Mouse (Mus musculus): ENCODE measurements around the gene Rtl6.
A peak's percentile ranks its signal among the peaks of the same experiment; 100 is the strongest.

The Rtl6 gene

DNA sequence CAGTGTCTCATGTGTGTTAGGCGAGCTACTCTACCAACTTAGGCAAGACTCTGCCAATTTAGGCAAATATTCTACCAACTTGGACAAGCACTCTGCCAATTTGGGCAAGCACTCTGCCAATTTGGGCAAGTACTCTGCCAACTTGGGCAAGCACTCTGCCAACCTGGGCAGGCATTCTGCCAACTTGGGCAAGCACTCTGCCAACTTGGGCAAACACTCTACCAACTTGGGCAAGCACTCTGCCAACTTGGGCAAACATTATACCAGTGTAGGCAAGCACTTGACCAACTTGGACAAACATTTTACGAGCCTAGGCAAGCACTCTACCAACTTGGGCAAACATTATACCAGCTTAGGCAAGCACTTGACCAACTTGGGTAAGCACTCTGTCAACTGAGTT is 3.9 kb upstream of the Rtl6 start:
- Histone ChIP-seq H3K27me3 (ENCODE audit: control insufficient read depth, insufficient read depth, low read length, poor library complexity, severe bottlenecking) (no peaks in the 10 kb centered on the region), H3K36me3 (ENCODE audit: control insufficient read depth, insufficient read depth, low read length, poor library complexity, severe bottlenecking) (no peaks in the 10 kb centered on the region)
- DNase-seq (ENCODE audit: low read depth, low spot score) = no peak

DNA sequence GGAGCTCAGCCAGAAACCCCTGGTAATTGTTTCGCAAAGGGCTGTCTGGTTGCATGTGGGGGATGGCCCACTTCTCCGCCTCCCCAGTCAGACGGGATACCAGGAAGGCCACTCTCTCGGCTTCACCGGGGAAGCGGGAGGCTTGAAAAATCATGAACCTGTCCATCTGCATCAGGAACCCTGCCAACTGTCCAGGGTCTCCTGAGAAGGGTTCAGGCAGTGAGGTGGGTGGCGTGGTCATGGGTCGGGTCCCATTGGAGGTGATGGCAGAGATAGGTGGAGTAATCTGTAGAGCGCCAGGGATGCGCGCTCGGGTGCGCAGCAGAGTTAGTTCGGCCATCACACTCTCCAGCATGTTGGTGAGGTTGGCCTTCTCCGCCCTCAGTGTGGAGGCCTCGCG is 949 bp downstream of the Rtl6 start:
- Histone ChIP-seq H3K27me3 (ENCODE audit: control insufficient read depth, insufficient read depth, low read length, poor library complexity, severe bottlenecking) (no peaks in the 10 kb centered on the region), H3K36me3 (ENCODE audit: control insufficient read depth, insufficient read depth, low read length, poor library complexity, severe bottlenecking) (no peaks in the 10 kb centered on the region)
- no peak for DNase-seq (ENCODE audit: low read depth, low spot score)

DNA sequence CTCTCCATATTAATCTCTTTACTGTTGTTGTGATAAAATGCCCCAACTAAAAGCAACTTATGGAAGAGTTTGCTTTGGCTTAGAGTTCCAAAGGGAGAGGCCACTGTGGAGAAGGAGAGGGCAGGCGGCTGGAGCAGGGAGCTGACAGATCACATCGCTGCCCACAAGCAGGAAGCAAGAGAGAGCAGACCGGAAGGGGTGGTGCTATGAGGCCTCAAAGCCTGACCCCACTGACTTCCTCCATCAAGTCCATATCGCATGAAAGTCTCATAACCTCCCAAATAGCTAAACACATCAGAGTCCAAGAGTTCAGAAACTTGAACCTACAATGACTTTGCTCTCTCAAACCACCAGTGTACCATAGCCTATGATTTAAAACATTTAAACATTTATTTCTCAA is 6.6 kb downstream of the Rtl6 start:
- Histone ChIP-seq H3K27me3 (ENCODE audit: control insufficient read depth, insufficient read depth, low read length, poor library complexity, severe bottlenecking) (no peaks in the 10 kb centered on the region), H3K36me3 (ENCODE audit: control insufficient read depth, insufficient read depth, low read length, poor library complexity, severe bottlenecking) (no peaks in the 10 kb centered on the region)
- DNase-seq (ENCODE audit: low read depth, low spot score) = peak; percentile 43

DNA sequence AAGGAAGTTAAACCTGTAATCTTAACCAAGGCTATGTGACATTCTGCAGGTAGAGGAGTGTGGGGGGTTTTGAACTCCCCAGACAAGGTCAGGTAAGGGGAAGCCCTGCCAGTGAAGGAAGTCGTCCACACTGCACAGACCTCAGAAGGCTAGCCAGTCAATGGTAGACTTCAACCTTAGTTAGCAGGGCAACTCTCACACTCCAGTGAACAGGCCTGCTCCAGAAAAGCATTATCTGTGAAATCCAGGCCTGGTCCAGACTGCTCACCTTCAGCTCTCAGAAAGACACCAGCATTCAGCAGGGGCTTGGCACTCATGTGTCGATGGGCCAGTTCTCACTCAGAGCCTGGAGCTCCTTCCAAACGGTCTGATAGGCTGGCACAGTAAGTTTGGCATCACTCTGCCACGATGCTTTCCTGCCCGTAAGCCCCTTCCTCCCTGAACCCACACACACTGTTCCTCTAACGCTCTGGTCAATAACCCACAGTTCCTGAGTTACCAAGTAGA is 8.3 kb downstream of the Rtl6 start:
- H3K27me3 ChIP-seq (ENCODE audit: control insufficient read depth, insufficient read depth, low read length, poor library complexity, severe bottlenecking) = no peaks in the 10 kb centered on the region
- no peak for DNase-seq (ENCODE audit: low read depth, low spot score)
- no peaks in the 10 kb centered on the region for H3K36me3 ChIP-seq (ENCODE audit: control insufficient read depth, insufficient read depth, low read length, poor library complexity, severe bottlenecking)

DNA sequence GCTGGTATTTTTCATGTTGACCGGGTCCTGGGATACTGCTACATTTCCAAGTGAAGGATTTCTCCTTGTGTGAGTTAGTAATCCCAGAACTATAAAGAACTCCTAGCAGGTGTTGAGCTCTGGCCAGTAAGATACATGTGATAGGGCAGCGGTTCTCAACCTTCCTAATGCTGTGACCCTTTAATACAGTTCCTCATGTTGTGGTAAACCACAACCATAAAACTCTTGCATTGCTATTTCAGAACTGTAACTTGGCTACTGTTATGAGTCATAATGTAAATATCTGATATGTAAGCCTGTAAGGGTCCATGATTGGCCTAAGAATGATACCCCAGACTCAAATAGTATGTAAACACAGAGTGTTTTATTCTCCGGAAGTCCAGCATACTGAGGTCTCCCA is 11.6 kb downstream of the Rtl6 start:
- no peak for DNase-seq (ENCODE audit: low read depth, low spot score)
- Histone ChIP-seq H3K27me3 (ENCODE audit: control insufficient read depth, insufficient read depth, low read length, poor library complexity, severe bottlenecking) (no peaks in the 10 kb centered on the region), H3K36me3 (ENCODE audit: control insufficient read depth, insufficient read depth, low read length, poor library complexity, severe bottlenecking) (no peaks in the 10 kb centered on the region)

DNA sequence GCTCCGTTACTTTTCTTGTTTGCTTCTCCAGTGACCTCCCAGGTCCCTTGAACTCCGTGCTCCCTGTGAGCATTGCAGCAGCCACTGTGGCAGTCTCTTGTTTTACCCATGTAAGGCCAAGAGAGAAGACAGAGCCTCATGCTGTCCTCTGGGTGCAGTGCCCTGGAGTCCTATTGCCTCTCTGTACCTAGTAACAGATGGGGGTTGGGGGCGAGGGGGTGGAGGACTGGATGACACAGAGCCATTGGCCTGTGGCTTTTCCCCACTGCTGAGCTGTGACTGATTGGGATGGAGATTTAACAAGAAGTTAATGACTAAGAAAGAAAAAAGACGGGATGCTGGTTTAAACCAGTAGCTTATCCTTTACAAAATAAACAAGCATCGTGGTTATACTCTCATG is 16.4 kb downstream of the Rtl6 start:
- H3K27me3 ChIP-seq (ENCODE audit: control insufficient read depth, insufficient read depth, low read length, poor library complexity, severe bottlenecking) = no peaks in the 10 kb centered on the region
- DNase-seq (ENCODE audit: low read depth, low spot score) = no peak

DNA sequence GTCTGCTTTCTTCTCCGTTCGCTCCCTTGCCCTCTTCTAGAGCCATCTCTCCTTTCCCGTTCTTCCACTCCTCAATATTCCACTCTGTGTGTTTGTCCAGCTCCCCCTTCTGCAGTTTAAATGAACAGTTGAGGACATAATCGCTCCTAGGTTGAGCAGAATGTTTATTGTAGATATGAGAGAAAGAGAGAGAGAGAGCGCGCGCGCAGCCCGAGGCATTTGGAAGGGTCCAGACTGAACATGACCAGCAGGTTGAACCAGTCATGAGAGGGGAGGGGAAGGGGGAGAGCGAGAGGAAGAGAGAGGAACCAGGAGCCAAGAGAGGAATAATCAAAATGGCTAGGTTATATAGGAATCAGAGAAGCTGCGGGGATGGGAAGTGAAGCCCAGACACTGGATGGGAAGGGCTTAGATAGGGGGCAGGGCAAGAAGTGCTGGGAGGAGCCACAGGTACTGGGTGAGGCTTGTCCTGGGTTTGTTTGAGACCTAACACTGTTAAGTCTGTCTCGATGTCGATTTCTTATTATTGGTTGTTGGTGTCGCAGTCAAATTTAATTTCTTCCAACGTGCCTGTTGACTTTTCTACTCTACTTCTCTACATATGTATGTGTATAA is 18.5 kb downstream of the Rtl6 start:
- no peak for DNase-seq (ENCODE audit: low read depth, low spot score)
- H3K27me3 ChIP-seq (ENCODE audit: control insufficient read depth, insufficient read depth, low read length, poor library complexity, severe bottlenecking) = no peaks in the 10 kb centered on the region
- H3K36me3 ChIP-seq (ENCODE audit: control insufficient read depth, insufficient read depth, low read length, poor library complexity, severe bottlenecking) = no peaks in the 10 kb centered on the region

More for the DNA sequence above, 16.4 kb downstream of the Rtl6 start:
- H3K36me3 ChIP-seq (ENCODE audit: control insufficient read depth, insufficient read depth, low read length, poor library complexity, severe bottlenecking) = no peaks in the 10 kb centered on the region

DNA sequence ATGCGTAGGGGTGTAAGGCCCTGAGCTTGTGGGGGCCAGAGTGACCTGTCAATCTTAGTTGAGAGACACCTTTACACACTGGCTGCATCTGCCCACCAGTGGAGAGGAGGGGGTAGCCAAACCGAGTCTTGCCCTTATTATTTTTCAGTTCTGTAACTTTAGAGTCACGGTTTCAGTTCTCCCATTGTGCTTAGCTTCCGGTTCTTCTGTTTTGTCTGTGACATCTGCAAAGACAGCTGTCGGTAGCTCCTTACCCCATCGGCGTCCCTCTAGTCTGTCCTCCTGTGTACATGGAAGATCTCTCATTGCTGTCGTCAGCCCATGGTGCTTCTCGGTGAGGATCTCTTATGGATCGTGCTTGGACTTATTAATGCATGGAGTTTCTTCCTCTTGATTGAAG is 20.5 kb downstream of the Rtl6 start:
- Histone ChIP-seq H3K27me3 (ENCODE audit: control insufficient read depth, insufficient read depth, low read length, poor library complexity, severe bottlenecking) (no peaks in the 10 kb centered on the region), H3K36me3 (ENCODE audit: control insufficient read depth, insufficient read depth, low read length, poor library complexity, severe bottlenecking) (no peaks in the 10 kb centered on the region)
- DNase-seq (ENCODE audit: low read depth, low spot score) = peak; percentile 67

DNA sequence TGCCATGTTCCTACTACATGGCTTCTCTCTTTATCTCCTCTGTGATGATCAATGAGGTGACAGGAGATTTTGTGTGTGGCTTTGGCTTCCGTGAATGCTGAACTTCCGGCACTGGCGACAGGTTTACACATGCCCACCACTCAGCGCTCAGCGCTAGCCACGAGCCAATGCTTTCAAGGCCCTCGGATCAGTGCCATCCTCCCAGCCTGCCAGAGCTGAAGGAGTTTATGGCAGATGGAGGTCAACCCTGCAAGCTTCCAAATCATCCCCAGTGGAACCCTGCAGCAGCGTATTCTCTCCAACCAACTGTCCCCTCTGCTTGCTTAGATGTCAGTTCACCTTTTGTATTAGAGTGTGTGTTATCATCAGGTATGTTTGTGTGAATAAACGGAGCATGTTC is 21.0 kb downstream of the Rtl6 start:
- no peaks in the 10 kb centered on the region for H3K36me3 ChIP-seq (ENCODE audit: control insufficient read depth, insufficient read depth, low read length, poor library complexity, severe bottlenecking)
- H3K27me3 ChIP-seq (ENCODE audit: control insufficient read depth, insufficient read depth, low read length, poor library complexity, severe bottlenecking) = no peaks in the 10 kb centered on the region
- no peak for DNase-seq (ENCODE audit: low read depth, low spot score)

DNA sequence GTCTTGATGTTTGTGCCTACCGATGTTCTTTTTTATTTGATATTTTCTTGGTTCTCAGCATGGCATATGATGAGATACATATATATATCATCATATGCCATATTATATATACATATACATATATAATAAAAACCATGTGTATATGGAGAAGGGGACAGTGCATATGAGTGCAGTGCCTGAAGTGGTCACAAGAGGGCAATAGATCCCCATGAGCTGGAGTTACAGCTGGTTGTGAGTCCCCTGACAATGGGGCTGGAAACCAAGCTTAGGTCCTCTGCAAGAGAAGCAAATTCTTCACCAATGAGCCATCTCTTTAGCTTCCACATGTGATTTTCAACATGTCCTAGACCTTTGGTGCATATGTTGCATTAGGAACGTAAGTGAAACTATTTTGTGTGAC is 21.7 kb downstream of the Rtl6 start:
- DNase-seq (ENCODE audit: low read depth, low spot score) = peak; percentile 77
- Histone ChIP-seq H3K36me3 (ENCODE audit: control insufficient read depth, insufficient read depth, low read length, poor library complexity, severe bottlenecking) (no peaks in the 10 kb centered on the region), H3K27me3 (ENCODE audit: control insufficient read depth, insufficient read depth, low read length, poor library complexity, severe bottlenecking) (no peaks in the 10 kb centered on the region)

DNA sequence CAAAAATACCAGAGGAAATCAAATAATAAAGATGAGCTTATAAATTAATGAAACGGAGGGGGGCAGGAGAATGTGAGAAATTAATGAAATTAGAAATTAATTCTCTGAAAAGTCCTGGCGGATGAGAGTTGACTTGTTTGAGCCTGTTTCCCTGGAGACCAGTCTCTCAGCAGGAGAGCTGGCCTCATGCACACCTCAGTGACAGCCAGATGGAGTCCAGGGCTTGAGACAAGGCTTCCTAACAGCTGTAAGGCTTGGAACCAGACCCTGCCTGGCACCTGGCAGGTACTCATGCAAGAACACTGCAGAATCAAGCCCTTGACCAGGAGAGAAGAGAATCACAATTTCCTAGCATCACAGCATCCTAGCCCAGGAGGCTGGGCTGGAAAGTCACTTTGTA is 25.4 kb downstream of the Rtl6 start:
- DNase-seq (ENCODE audit: low read depth, low spot score) = no peak
- H3K36me3 ChIP-seq (ENCODE audit: control insufficient read depth, insufficient read depth, low read length, poor library complexity, severe bottlenecking) = no peaks in the 10 kb centered on the region
- no peaks in the 10 kb centered on the region for H3K27me3 ChIP-seq (ENCODE audit: control insufficient read depth, insufficient read depth, low read length, poor library complexity, severe bottlenecking)

DNA sequence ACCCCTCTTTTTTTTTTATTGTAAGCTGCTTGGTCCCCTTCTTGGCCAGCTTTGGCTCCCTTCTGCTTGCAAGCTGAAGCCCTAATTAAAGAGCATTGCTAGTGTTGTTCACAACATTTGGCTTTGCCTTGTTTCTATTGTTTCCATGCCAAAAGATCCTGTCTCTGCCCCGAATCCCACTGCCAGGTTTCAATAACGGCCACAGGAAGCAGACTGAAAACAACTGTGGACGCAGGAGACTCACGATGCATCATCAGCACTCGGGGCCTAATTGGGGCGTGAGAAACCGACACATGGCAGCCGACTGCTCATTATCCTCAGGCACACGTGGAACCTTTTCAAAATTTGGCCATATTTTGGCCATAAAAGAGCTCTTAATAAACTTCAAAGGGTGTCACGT is 26.1 kb downstream of the Rtl6 start:
- DNase-seq (ENCODE audit: low read depth, low spot score) = no peak
- H3K36me3 ChIP-seq (ENCODE audit: control insufficient read depth, insufficient read depth, low read length, poor library complexity, severe bottlenecking) = no peaks in the 10 kb centered on the region
- no peaks in the 10 kb centered on the region for H3K27me3 ChIP-seq (ENCODE audit: control insufficient read depth, insufficient read depth, low read length, poor library complexity, severe bottlenecking)

DNA sequence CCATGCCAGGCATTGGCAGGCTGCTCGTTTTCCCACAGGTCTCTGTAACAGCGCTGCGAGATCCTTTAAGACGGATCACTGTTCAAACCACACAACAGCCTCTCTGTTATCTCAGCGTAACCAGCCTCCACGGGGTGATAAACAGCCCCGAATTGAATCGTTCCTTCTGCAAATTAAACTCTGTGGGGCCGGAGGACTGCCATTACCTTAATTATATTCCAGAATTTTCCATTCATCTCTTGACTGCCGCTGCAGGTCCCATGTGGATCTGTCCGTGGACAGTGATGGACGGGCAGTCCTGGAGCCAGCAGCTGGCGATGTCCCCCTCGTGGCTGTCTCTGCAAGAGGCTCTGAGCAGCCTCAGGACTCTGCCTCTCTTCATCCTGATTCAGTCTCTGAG is 30.7 kb downstream of the Rtl6 start:
- H3K36me3 ChIP-seq (ENCODE audit: control insufficient read depth, insufficient read depth, low read length, poor library complexity, severe bottlenecking) = no peaks in the 10 kb centered on the region
- no peak for DNase-seq (ENCODE audit: low read depth, low spot score)
- H3K27me3 ChIP-seq (ENCODE audit: control insufficient read depth, insufficient read depth, low read length, poor library complexity, severe bottlenecking) = no peaks in the 10 kb centered on the region

DNA sequence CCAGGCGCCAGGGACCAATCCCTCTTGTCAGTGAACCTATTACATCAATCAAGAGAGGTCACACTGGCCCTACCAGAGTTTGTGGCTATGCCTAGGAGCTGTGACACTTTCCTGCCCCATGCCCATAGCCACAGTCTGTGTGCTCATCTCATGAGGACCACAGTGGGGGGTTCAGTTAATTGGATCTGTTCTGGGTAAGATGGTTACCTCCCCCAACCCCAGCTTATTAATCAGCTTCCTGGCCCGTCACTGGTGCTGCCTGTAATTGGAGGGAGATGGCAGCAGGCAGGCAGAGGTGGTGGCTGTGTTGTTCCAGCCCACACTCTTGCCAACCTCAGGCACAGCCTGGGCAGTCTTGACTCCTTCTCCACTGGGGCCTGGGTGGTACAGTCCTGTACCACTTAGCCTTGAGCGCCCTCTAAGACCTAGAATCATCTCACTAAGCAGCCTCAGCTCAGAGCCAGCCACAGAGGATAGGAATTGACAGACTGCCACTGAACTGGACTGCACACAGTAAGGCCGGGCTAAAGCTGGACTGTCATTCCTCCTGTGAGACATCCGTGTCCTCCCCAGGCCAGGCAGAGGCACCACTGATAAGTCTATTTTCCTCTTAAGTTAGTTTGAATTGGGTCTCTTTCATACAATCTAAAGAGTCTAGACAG is 32.3 kb downstream of the Rtl6 start:
- Histone ChIP-seq H3K27me3 (ENCODE audit: control insufficient read depth, insufficient read depth, low read length, poor library complexity, severe bottlenecking) (no peaks in the 10 kb centered on the region), H3K36me3 (ENCODE audit: control insufficient read depth, insufficient read depth, low read length, poor library complexity, severe bottlenecking) (no peaks in the 10 kb centered on the region)
- DNase-seq (ENCODE audit: low read depth, low spot score) = no peak

DNA sequence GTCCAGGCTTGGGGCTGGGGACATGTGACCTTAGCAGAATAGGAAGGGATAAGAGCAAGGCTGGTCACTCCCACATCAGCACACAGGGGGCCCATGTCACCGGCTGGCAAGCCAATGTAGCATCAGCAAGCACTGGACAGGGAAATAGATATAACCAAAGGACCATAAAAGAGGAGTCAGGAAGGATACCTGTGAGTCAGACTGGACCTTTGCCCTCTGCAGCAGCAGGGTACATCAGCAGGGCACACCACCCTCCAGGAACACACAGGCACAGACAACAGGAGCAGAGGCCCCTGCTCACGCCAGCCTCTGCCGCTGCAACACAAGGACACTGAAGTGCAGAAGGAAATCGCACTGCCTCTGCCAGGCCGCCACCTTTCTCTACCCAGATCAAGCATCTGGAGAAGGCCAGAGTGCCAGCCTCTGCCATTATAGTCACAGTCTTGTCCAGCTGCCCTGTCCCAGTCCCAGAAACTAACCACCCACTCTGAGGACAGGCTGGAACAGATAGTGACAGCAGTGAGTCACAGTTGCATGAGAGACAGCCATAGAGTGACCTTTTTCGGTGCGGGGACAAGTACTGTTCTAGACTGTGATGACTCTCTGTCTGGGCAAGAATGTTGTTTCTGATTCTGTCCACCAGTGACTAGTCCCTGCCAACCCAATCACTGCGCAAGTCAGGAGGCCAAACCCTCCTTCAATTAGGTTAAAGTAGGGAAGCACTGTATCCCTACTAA is 34.5 kb downstream of the Rtl6 start:
- DNase-seq (ENCODE audit: low read depth, low spot score) = no peak
- no peaks in the 10 kb centered on the region for H3K27me3 ChIP-seq (ENCODE audit: control insufficient read depth, insufficient read depth, low read length, poor library complexity, severe bottlenecking)
- H3K36me3 ChIP-seq (ENCODE audit: control insufficient read depth, insufficient read depth, low read length, poor library complexity, severe bottlenecking) = no peaks in the 10 kb centered on the region

Measured in splenic B cell, adult 2 months (primary cell).